Mouse (Mus musculus) urinary bladder, postnatal 14 days (tissue): Measurements from ENCODE around the gene Olfr92.
"Not testable (repeated sequence)": the region's sequence is repeated elsewhere in the genome, so short reads cannot be mapped to it uniquely, and the experiment has no call there.

Experiments used
- DNase-seq: peaks from one replicate; pipeline ENCODE4 v3.0.0; 2021; ENCODE audit warnings: low spot score

The Olfr92 gene

GRCm38 (mm10) chr17:37119988-37120387 lies at the start of gene Olfr92:
Gene Olfr92 (minus strand): TSS chr17:37120088.
- no peak for DNase-seq

DNA sequence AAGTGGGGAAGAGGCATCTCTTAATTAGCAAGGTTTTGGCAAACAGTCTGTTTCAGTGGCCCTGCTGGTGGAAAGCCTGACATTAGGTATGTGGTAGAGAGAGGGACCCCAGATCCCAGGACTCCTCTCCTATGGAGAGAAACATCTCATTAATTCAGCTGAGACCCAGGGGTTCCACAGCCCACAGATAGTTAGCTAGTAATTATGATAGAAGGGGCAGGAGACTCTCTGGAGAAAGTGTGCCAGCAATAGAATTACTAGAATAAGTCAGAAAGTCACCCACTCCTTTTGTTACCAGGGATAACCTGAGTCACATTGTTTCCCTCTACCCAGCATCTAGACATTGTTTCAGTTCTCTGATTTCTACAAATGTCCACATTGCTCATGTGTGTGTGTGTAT lies 41.5 kb upstream of the Olfr92 start, which contains the start of gene Olfr93:
TSS of gene Olfr93 (minus strand) at position 101 of the 400 bp plus-strand sequence.
- no peak for DNase-seq

GRCm38 (mm10) chr17:37131366-37131765 lies 11.5 kb upstream of the Olfr92 start:
- DNase-seq, result not testable (repeated sequence)

DNA sequence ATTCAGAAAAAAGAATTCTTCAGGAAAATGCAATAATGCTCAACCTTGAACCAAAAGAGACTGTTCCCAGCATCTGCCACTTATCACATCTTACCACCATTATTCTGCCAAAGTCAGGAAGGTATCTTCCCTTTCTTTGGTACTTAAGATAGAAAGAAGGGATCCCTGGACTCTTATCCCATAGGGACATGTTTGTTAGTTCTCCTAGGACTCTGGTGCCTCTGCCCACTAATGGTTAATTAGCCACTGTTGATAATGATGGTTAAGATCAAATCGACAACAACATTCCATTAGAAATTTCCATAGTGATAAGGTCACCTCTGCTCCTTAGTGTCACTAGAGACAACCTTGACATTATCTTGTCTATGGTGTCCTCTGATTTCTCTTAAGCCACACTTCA lies 21.7 kb downstream of the Olfr92 start, which contains the start of gene Olfr91:
TSS of gene Olfr91 (minus strand) at position 101 of the 400 bp plus-strand sequence.
- no peak for DNase-seq

DNA sequence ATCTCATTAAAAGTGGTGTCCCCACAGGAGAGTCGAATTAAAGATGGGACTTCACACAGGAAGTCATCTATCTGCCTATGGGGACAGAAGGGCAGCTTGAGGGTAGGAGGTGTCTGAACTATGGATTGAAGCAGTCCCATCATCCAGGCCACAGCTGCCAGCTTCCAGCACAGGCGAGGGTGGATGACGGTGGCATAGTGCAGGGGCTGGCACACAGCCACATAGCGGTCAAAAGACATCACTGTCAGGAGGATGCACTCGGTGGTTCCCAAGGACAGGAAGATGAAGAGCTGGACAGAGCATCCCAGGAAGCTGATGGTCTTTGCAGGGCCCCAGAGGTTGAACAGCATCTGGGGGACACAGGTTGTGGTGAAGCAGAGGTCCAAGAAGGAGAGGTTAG lies 26.6 kb downstream of the Olfr92 start:
- DNase-seq, result no peak

GRCm38 (mm10) chr17:37092198-37092597 lies 27.7 kb downstream of the Olfr92 start:
- no peak for DNase-seq

DNA sequence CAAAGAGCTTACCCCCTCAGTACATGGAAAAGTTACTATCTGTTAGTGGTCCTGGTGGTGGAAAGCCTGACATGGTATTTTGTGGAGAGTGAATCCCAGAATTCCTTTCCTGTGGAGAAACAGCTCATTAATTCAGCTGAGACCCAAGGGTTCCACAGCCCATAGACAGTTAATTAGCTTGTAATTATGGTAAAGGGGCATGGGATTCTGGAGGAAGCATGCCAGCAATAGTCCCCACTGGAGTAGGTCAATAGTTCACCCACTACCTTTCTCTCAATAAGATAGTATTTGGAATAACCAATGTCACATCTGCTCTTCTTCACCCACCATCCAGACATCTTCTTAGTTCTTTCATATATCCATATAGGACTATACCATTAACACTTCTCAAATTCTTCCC lies 31.5 kb downstream of the Olfr92 start, which contains the start of gene Olfr90:
TSS of gene Olfr90 (minus strand) at position 101 of the 400 bp plus-strand sequence.
- no peak for DNase-seq

DNA sequence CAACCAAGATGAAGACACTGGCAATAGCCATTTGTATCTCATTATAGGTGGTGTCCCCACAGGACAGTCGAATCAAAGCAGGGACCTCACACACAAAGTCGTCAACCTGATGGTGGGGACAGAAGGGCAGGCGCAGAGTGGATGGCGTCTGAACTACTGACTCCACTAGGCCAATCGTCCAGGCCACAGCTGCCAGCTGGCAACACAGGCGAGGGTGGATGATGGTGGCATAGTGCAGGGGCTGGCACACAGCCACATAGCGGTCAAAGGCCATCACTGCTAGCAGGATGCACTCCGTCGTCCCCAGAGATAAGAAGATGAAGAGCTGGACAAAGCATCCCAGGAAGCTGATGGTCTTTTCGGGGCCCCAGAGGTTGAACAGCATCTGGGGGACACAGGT lies 34.3 kb downstream of the Olfr92 start:
- DNase-seq, result no peak

DNA sequence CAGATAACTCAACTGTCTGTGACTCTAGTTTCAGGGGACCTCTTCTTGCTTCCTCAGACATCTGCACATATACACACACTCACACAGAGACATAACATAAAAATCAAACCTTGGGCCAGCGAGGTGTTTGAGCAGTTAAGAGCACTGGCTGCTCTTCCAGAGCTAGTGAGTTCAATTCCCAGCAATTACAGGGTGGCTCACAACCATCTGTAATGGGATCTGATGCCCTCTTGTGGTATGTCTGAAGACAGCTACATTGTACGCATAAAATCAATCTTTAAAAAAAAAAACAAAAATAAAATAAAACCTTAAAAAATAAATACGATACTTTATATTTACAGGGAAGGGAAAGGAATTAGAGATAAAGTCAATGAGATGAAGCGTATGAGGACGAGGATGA lies 35.3 kb downstream of the Olfr92 start:
- DNase-seq, result no peak

- DNase-seq, result peak; percentile 59
Measured at GRCm38 (mm10) chr17:37083327-37083726, 36.6 kb downstream of the Olfr92 start.

- no peak for DNase-seq
Measured at GRCm38 (mm10) chr17:37081659-37082058, 38.2 kb downstream of the Olfr92 start.

- DNase-seq, result peak; percentile 20
Measured at GRCm38 (mm10) chr17:37080119-37080518, 39.8 kb downstream of the Olfr92 start.

GRCm38 (mm10) chr17:37078990-37079389 lies 40.9 kb downstream of the Olfr92 start:
- no peak for DNase-seq

DNA sequence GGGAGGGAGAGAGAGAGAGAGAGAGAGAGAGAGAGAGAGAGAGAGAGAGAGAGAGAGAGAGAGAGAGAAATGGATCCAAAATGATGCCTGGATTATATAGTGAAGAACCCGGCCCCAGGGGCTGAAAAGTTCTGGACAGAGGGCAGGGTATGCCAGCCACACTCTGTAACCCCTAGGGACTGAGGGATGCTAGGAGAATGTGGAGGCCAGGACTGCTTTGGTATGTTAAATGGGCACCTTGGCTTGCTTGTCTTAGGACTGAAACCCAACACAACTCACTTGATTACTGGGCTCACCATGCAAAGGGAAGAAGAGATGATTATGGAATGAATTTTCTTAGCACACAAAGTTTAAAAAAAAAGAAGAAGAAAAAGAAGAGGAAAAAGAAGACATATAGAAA lies 41.7 kb downstream of the Olfr92 start:
- DNase-seq, result no peak

GRCm38 (mm10) chr17:37075766-37076165 lies 44.1 kb downstream of the Olfr92 start:
- no peak for DNase-seq

- DNase-seq, result no peak
Measured at GRCm38 (mm10) chr17:37075181-37075580, 44.7 kb downstream of the Olfr92 start.

DNA sequence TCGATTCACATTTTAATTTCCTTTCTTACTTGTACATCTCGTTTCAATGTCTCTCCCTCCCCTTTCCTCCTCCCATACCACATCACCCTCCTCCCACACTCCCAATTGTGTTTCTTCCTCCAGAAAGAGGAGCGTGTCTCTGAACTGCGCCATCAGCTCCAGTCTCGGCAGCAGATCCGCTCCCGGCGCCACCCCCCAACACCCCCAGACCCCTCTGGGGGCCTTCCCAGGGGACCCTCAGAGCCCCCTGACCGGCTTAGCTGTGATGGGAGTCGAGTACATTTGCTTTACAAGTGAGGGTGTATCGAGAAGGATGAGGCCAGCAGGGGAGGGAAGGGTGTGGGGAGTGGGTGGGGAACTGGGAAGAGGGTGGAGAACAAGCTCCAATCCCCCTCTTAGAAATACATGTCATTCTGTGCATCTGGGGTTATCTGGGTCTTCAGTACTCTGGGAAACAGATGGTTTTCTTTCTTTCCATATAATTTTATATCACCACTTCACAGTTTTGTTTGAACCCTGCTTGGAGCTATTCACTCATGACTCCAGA lies 47.1 kb downstream of the Olfr92 start:
- no peak for DNase-seq

DNA sequence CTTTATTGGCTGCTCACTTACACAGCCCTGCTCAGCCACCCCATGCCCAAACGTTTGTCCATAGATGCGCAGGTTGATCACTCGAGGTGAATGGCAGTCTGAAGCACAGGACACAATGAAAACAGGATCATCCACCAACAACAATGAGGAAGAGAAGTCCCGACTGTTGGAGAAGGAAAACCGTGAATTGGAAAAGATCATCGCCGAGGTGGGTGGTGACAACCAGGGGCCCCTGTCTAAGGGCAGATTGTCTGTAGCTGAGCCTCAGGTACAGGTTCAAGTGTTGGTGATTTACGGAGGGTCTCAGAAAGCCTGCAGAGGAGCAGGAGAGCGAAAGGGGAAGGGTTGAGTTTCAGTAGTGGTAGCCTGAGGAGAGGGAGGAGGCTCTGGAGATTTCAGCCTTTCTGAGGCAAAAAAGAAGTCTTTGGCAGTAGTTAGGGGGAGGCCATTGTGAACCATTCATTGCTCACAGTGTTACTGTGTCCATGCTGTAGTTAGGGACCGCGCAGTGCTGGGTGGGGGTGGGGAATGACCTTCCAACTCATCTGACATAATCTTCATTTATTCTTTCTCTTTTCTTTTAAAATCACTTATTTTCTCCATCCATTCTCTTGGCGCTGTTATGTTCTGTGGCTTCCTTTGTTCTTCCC lies 47.7 kb downstream of the Olfr92 start:
- no peak for DNase-seq

DNA sequence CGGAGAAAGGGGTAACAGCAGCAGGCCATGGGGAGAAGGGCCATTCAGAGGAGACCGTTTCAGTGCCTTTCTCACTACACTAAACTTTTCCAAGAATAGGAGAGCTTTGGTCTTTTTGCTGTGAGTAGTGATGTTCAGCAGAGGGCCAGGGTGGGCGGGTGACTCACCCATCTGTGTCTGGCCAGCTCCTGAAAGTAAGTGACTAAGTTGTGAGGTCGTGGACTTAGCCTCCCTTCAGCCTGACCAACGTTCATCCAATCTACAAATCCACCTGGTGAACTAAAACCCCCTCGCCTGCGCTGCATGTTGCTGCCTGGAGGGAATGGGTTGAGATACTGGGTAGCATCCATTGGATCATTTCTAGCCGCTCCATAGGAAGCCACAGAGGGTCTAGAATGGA lies 49.8 kb downstream of the Olfr92 start:
- no peak for DNase-seq

- DNase-seq, result no peak
Measured at GRCm38 (mm10) chr17:37067861-37068260, 52.0 kb downstream of the Olfr92 start.

- DNase-seq, result no peak
Measured at GRCm38 (mm10) chr17:37065993-37066392, 53.9 kb downstream of the Olfr92 start.

DNA sequence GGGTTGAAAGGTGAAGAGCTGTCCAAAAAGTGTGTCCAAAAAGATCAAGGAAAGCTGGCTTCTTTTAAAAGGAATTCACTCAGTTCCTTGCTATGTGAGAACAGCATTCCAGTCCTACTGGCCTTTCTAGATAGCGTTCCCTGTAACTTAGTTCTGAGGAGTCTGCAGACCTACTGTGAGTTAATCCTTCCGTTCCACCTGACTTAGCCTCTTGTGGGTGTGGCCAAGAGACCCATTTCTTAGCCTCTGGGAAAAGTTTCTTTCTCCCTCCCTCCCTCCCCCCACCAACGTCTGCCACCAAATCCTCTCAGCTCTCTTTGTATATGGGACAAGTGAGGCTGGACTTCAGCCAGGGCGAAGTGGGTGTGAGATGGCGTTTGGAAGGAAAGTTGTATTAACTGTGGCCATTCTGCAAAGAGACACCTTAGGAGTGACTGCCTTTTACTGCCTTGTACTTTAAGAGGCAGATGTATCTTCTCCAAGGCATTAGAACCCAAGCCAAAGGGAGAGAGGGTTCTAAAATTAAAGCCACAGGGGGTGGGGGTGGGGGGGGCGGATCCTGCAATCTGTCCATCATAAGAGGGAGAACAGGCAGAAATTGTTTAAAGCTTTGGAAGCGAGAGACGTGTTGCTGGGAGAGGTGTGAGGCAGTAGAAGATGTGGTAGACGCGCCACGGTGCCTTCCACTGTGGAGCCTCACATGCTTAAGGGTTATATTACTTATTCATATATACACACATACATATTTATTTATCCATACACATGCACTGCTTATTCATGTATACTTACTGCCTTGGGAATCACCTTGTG lies 56.0 kb downstream of the Olfr92 start:
- DNase-seq, result no peak

GRCm38 (mm10) chr17:37063063-37063462 lies 56.8 kb downstream of the Olfr92 start:
- no peak for DNase-seq
